Mouse (Mus musculus): ENCODE data around the gene Rps27l.

DNA sequence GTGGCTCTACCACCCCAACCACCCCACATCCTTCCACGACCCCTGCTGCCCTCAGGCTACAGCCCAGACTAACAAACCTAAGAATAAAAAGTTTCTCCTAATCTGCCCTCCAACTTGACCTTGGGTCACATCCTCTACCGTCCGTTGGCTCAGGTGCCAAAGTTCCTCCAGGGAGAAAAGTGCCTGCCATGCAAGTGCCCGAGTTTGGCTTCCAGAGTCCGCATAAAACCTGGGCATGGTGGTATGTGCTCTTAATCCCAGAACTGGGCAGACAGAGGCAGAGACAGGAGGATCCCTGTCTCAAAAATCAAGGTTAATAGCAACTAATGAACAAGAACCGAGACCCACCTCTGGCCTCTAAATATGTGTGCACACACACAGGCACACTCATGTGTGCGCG is 38.8 kb upstream of the Rps27l start:
- no peak for TF ChIP-seq MYOG (IDR thresholded peaks at IDR 0.05; ENCODE audit: control insufficient read depth in 1 of 3, insufficient read depth in 1 of 3, insufficient read length in 2 of 3, low read depth in 2 of 3)
- no peak for TF ChIP-seq POLR2A (IDR thresholded peaks at IDR 0.05; ENCODE audit: insufficient read length, low read depth)
- no peak for TF ChIP-seq TCF3 (IDR thresholded peaks at IDR 0.05; ENCODE audit: insufficient read length, low read depth)
- TF ChIP-seq POLR2AphosphoS2 (IDR thresholded peaks at IDR 0.05; ENCODE audit: insufficient read length, low read depth): no peak
- TF ChIP-seq TCF12 (IDR thresholded peaks at IDR 0.05; ENCODE audit: insufficient read depth, poor library complexity, severe bottlenecking): no peak
- no peak for TF ChIP-seq USF1 (IDR thresholded peaks at IDR 0.05; ENCODE audit: low read depth)
- TF ChIP-seq E2F4 (IDR thresholded peaks at IDR 0.05; ENCODE audit: insufficient read depth): no peak

All from myocyte (in vitro differentiated cells).